Mouse (Mus musculus): ENCODE results near the gene Hsd11b2.

DNA sequence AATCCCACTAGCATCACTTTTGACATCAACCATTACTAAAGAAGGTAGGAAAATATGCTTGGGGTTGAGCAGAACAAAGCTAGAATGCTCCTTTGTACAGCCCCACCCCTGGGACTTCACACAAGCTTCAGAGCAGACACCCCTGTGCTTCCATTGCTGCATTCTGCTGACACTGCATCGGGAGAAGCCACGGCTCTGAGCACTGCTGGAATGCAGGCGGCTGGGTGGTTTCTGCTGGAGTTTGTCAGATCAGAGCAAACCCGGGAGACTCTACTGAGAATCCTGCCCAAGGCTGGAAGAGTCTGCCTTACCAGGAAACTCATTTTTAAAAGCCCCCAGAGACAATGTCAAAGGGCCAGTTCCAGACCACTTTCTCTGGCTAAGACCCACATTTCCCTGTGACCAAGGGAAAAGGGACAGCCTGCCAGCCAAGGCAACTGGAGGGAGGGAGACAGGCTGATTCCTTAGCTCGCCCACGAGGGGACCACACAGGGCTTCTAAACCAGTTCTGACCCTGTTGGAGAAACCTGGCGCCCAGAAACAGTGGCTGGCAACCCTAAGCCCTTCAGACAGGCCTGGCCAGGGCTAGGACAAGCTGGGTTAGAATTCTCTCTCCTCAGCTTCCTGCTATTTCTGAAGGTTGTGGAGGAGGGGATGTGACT, 26.1 kb downstream of the Hsd11b2 start:
- no peak for TF ChIP-seq GATA1 (IDR thresholded peaks at IDR 0.05; ENCODE audit: low read length)
- no peak for TF ChIP-seq TAL1 (IDR thresholded peaks at IDR 0.05; ENCODE audit: low read length)

Measured in erythroblast, embryonic 14.5 days (primary cell).